Mouse (Mus musculus) E14TG2a.4 (cell line): ENCODE data around the gene Nkd1.

Source experiments
- CTCF ChIP-seq: conservative IDR thresholded peaks from 2 replicates; pipeline ENCODE4 v1.5.1; 2014; ENCODE audit warnings: low read length
- NANOG ChIP-seq: IDR thresholded peaks from 2 replicates; pipeline ENCODE4 v1.6.1; 2014; ENCODE audit warnings: borderline replicate concordance, low read length, mixed read lengths
- POU5F1 ChIP-seq: IDR thresholded peaks from 2 replicates; pipeline ENCODE4 v1.6.1; 2014; ENCODE audit warnings: low read length, borderline replicate concordance

GRCm38 (mm10) chr8:88522433-88523030 is 1.4 kb downstream of the Nkd1 start:
- TF ChIP-seq CTCF (no peak), POU5F1 (no peak), NANOG (no peak)
